Mouse (Mus musculus) thymus, adult 18-20 months (tissue): ENCODE measurements around the gene Gm48552.

Experiments
- DNase-seq, 2 experiments: peaks; one replicate each; pipeline ENCODE4 v3.0.0; 2022; ENCODE audit warnings: mixed read lengths in 2 of 2

Gm48552 gene

DNA sequence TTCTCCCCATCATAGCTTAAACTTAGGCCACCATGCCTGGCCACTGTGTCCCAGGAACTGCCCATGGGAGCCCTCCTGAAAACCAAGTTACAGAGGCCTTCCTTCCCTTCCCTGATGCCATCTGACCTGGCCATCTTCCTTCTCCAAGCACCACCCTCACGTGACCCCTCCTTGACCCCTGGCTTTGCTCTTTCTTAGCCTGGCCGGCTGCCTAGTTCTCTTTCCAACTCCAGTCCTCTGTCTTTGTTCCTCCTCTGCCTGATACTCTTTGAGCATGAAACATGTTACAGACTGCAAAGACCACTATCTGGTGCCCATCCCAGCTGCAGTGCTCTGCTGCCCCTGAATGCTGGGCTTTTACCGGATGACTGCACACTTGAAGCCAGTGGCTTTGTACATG lies 568 bp downstream of the Gm48552 start:
- DNase-seq = no peak

DNA sequence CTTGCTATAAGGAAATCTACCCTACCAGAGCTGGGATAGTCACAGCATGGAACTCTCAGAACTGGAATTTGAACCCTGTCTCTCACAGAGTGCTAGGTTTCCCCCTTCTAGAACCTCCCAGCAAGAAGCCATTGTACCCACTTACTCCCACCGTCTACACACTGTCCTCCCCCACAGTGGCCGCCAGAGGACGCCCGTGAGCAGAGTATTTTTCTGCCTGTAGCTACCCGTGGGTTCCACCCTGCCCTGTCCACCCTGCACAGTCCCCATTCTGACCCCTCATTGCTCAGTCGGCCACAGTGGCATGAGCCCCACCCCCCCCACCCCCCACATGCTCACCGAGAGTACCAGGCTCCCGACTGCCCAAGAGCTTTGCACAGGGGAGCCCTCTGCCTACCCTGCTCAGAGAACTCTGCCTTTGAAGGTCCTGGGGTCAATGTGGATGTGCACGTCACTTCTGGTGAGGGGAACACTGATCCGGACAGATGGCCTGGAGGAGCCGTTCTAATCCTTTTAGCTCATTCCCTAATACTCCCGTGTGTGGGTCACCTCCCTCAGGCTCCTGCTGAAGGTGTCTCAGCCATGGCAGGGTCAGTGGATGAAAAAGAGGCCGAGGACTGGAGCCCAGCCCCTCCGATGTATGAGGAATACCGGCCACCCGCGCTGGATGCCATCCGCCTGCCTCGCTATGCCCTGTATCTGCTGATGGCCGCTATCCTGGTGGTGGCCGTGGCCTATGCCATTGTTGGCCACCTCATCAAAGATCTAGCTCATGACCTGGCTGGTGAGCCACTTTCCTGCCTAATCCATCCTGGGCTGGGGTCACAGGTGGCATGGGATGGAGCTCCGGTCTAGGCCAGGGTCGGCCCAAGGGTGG lies 1.2 kb downstream of the Gm48552 start:
- peak; percentile 46 to 58 for DNase-seq

DNA sequence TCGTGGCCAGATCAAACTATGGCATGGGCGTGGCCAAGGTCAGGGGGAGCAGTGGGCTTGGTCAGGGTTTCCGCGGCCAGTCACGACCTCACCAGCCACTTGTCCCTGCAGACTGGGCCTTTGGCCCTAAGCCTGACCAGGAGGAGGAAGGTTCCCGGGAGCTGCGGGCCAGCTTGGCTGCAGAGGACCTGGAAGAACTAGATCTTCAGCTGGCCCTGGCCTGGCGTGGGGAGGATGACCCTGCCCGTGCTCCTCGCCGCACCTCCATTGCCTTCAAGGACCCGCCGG lies 1.8 kb downstream of the Gm48552 start:
- no peak for DNase-seq

DNA sequence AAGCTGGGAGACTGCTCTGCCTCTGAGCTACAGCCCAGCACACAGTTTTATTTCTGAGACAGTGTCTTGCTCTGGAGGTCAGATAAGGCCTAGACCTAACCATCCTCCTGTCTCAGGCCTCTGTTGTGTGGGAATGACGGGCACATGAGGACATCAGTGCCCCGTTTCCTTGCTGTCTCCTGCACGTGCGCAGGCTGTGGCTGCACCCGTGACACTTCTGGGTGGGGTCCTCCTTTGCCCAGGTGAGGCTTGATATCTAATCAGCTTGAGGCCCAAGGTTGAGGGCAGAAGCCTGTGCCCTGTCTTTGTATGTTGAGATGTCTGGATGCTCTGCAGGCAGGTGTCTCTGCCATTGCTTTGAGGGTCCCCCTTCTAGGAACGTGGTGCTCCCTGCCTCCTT lies 3.5 kb downstream of the Gm48552 start:
- DNase-seq = no peak

DNA sequence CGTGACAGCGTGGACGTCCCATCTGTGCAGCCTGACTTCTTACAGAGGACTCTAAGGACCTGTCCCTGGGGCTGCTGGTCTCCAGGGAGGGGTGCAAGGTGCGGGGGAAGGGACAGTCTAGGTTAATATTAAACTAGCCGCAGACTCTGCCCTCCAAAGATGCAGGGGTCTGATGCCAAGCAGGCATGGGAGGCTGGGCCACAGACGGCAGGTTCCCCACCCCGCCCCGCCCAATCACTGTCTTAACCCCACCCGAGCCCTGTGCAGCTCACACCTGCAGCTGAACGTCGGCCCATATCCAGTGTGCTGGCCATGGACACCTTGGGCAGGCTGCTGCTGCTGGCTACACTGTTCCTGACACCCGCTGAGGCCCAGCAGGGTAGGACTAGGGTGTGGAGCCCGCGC lies 4.0 kb downstream of the Gm48552 start, which contains the start of gene Smim24:
Gene Smim24 (plus strand): TSS at position 271 of the 405 bp plus-strand sequence.
- no peak for DNase-seq

DNA sequence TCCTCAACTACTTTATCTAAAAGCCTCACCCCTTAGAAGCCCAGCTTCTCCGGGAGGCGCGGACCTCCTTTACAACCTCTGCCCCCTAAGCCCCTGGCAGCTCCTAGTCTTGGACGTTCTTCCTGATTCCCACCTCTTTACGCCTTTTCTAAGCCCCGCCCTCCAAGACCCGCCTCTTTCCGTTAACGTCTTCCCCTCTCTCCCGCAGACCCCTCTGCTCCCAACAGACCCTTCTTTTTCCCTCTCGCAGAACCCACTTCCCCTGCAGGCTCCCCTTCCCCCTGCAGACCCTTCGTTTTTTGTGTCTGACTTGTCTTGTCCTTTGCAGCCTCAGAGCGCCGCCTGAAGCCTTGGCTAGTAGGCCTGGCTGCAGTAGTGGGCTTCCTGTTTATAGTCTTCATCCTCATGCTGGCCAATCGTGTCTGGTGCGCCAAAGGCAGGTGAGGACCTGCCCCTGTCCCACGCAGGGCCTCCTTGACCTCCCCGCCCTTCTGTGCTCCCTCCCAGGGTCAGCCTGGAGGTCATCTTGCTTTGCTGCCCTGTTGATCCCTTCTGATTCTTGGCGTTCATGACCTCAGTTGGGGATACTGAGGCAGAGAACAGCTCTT lies 4.8 kb downstream of the Gm48552 start:
- peak; percentile 58 to 68 for DNase-seq

DNA sequence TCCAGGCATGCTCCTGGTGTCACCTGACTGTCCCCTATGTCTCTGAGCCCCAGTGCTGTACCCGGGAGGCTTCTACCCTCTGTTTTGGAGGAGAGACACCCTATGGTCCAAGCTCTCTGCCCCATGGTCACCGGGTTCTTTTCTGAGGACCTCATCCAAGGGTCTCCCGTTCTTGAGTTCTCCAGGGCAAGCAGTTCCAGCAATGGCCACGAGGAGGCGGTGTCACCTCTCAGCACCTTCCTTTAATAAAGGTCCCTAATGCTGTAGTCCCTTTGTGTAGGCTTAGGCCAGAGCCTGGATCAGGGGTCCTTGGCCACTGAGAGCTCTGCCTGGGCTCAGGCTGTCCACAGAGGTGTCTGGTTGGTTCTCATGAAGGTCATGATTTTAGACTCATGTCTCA lies 6.3 kb downstream of the Gm48552 start:
- DNase-seq = no peak

DNA sequence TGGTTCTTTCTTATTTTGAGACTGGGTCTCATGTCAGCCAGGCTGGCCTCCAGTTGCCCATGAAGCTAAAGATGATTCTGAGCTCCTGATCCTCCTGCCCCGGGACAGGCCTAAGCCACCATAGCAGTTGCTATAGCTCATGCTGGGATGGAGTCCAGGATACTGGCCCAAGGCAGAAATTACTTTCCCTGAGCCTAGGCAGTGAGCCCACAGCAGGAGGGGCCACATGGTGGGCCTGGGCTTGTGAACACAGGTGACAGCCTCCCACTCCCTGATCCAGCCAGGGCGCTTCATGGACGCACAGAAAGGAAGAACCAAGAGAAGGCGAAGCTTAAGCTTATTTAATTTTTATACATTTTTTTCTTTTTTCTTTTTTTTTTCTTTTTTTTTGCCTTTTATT lies 7.1 kb downstream of the Gm48552 start:
- no peak for DNase-seq

DNA sequence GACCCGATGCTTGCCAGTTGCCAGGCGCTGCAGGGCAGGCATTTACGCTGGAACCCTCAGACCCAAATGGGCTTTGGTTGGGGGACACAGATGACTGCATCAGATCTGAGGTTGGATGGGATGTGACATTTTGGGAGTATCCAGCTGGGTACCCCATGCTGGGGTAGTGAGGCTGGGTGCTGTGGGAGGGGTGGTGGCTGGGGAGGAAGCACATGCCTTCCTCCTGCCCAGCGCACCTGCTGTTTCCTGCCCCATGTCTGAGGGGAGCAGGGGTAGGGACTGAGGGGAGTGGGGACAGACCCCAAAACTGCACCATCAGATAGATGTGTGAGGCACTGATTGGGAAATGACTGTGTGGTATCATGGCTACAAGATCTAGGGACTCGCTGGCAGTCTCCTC lies 7.9 kb downstream of the Gm48552 start:
- no peak for DNase-seq

DNA sequence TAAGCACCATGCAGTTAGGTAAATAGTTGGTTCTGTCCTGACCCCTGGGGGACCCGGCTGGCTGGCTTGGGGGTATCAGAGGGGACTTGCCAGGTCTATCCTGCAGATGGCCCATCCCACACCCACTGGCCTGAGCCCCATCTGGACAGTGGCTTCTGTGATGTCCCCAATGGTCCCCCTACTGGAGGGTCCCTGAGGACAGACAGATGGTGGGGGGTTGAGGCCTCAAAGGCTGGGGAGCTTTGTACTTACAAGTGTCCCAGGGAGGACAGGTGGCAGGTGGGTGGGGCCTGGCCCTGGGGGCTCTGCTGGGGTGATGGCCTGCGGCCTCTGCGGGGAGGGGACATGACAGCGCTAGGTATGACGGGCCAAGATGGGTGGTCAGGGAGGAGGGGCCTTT lies 10.5 kb downstream of the Gm48552 start:
- no peak for DNase-seq

DNA sequence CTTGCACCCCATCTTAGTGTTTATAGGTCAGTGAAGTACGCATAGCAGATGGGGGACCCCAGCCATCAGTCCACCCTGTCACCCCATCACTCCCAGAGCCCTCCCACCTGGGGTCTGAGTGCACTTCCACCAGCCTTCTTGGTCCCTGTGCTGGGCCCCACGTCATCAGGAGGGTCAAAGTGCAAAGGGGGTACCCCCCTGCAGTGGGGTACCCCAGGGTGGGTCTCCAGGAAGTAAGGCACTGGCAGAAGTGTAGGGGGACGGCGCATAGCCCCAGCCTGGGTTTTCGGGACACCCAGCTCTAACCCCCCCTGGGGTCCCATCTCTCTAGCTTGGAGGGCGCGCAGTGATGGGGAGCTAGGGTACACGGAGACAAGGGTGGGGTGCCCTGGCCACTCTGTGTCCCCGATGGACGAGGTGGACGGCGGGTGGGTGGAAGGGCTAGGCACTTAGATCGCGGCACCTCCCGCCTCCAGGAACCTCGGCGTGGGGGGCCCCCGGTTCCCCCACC lies 11.0 kb downstream of the Gm48552 start:
- DNase-seq = no peak

DNA sequence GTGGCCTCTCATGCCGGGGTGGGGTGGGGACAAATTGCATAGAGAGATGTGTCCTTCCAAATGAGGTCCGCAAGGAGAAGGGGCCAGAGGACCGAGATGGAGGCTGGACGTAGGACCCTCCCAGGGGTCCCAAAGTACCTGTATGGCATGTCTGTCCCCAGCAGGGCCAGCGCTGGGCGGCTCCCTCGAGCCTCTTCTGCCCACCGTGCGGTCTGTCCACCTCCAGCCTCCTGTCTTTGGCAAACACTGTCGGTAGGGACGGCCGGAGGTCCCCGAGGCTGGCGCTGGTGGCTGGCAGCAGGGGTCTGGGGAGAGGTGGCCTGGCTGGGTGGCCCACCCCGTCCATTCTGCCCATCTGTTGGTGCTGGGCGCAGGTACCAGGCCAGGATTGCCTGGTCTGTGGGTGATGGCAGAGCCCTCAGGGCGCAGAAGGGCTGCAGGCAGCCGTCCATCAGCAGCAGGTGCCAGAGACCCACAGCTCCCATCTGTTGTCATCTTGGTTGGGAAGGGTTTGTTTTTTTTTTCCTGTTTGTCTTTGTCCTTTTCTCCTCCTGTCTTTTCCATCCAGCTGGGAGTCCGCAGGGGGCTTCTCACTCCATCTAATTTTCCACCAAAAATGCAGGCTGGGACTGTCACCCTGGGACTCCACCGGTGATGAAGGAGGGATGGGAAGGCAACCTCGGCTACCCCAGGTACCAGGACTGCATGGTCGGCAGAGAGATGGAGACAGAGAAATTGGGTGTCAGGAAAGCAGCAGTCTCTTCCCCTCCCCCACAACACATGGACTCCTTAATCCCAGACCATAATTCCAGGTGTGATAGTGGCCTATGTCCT lies 11.8 kb downstream of the Gm48552 start:
- DNase-seq = no peak

DNA sequence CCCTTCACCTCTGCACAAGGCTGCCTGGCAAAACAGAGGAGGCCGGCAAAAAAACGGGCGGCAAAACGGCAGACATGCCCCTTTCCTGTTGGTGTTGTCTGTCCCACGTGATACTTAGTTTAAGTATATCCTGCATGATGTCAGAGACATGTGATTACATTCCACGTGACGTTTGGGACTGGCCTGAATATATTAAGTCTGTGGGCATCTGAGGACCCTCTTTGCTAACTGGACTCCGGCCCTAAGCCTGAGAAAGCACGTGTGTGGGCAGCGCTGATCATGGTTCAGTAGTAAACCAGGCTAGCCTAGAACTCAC lies 12.4 kb downstream of the Gm48552 start:
- DNase-seq = no peak

DNA sequence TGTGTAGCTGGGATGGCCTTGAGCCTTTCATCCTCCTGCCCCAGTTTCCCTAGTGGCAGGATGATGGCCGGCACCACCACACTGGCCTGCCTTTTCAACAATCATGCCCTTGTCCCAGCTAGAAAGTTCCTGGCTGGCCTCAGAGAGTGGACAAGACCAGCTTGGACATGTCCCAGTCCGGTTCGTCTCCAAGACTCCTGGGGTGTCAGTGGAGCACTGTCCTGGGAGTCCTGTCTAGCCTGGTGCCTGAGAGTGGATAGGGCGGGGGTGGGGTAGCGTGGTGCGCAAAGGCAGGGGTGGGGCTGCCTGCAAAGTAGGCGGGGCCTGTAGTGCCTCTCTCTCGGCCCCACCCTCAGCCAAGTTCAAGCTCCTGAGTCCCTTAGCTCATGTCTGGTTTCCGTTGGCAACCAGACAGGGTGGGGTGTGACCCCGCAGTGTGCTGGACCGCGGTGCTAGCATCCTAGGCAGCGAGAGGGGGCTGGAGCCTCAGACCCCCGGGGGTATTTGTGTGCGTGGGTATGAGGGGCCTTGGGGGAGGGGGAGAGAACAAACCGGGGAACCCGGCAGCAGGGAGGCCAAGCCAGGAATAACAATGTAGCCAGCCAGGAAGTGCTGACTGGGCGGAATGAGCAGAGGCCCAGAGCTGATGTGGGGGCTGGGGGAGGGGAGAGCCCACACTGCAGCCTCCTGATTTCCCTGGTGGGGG lies 12.9 kb downstream of the Gm48552 start:
- DNase-seq = no peak

DNA sequence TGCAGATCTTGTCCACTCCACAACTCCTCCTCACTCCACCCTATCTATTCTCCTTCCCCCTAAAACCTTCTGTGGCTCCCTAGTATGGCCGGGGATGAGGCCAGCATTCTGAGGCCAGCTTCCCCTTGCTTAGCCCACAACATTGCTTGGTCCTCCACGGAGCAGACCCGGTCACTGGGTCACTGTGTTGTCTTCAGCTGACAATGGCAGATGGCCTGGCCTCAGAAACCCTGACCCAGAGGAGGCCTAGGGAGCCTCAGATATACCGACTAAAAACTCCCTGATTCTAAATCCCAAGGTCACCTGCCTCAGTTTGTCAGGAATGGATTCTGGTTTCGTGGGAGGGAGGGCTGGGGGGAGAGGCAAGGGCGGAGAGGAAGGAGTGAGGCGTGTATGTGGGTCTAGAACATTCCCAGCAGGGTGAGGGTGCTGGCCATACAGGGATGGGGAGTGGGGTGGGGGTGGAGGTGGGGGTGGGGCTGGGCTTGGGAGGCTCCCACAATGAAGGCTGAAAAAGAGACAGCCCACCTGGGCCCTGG lies 13.5 kb downstream of the Gm48552 start:
- DNase-seq = no peak

DNA sequence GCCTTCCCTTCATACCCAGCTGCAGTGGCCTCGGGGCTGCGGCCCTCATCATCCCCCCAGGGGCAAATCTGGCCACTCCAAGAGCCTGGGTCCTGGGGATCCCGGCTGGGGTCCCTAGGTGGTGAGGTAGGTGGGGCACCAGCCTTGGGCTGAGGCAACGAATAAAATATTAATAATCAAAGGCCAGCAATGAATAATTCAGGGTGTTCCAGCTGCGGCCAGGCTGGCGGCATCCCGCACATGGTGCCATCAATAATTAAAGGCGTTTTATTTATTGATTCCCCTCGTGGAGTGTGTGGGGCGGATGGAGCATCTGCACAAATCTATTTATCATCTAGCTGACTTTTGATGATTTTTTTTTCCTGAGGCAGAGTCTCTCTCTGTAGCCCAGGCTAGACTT lies 14.7 kb downstream of the Gm48552 start:
- no peak for DNase-seq

DNA sequence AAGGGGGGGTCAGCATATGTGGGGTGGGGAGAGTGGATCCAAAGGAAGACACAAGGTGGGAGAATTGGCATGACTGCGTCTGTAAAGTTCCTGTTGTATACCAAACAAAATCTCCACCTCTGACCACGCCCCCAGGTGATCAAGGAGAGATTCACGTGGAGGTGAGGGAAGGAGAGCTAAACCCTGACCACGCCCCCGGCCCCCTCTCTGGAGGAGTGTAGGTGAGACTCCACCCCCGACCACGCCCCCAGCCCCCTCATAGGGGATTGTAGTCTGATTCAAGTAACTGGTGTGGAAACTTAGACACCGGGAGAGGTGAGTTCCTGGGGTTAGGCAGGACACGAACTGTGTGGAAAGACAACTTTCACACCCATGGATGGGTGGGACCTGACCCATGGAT lies 15.3 kb downstream of the Gm48552 start:
- no peak for DNase-seq

DNA sequence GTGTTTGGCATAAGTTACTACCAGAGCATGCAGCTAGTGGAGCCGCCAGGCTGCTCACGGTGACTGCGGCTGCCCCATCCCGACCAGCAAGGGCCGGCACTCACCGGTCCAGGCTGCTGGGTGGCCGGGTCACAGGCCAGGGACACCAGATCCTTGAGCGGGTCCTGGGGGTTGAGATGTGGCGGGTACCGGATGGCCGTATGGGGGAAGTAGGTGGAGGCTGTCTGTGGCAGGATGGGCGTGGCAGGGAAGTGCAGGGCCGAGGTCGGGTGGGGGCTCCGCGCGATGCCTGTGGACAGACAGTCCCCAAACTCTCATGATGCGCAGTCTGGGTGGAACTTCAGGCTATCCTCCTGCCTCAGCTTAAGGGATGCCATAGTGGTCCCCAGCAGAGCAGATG lies 15.9 kb downstream of the Gm48552 start:
- DNase-seq = no peak

DNA sequence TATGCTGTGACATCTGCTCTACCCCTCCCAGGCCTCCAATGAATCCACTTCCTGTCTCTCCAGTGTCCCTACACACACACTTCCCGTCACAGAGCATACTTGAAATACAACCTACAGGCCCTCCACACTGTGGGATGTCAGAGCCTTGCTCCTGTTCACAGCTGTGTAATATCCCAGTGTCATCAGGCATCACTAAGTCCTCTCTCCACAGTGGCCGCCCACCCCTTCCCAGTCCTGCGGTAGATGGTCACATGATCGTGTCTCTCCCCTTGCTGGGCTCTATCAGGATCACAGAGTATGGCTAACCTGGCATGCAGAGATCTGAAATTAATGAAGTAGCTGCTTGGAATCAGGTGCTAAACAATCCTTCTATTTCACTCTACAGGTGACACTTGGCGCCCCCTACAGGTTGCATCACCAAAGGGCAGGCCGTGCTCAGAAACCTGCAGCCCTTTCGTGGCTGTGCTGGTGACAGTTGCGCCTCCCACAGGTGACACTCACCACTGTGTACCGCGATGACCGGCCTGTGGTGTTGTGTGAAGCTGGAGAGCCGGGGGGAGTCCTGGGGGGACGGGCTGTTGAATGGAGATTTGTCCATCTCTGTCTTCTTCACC lies 16.9 kb downstream of the Gm48552 start:
- DNase-seq = no peak

DNA sequence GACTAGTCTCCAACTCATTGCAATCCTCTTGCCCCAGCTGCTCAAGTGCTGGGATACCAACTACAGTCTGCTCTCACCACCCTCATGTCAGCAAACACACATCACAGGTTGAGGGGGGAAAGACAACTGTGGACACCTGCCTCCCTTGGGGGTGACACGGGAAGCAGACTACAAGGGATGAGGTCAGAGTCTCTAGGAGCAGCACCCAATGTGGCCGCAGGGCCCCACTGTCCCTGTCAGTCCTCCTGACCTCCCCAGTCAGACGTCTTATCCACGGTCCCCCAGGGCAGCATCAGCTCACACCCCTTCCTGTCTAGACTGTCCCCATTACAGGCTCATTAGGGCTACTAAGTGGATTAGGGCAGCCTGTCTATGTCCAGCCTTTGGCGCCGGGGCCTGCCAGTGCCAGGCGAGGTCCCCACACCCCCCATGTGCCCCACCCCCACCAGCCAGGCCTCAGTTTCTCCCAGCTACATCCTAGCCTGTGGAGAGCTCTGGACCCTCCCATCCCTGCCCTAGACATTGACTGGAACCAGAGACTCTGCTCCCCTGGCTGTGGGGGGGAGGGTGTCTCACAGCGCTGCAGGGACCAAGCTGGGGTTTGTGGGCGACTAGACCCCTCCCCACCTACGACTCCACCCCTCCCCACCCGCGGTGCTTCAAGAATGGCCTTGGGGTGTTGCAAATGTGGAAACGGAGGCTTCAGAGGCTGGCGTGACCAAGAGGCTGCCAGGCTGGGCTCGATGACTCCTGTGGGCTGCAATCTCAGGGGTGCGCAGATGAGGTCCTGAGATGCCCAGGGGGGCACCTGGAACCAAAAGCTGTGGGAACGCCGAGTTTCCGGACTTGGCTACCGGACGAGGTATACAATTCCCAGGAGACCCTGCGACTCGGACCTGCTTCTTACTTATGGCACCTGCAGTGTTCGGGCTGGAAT lies 18.0 kb downstream of the Gm48552 start:
- no peak for DNase-seq
